Mouse (Mus musculus) megakaryocyte-erythroid progenitor cell, adult 5 weeks (primary cell): ENCODE measurements around the gene Mycbp2. TPM values are rescaled to one million over a fixed set of nuclear protein-coding genes. Genes with fewer than 3 reads are reported as not detected.

Experiments
- polyA plus RNA-seq: library from polyadenylated mRNA; stranded (reverse); fragments of >175 nt; gene quantifications from 2 replicates; pipeline ENCODE4 v1.2.3, GENCODE M21; 2012

Mycbp2 gene
- polyA plus RNA-seq, result 9.2 and 13.7 TPM in 2 replicates

DNA sequence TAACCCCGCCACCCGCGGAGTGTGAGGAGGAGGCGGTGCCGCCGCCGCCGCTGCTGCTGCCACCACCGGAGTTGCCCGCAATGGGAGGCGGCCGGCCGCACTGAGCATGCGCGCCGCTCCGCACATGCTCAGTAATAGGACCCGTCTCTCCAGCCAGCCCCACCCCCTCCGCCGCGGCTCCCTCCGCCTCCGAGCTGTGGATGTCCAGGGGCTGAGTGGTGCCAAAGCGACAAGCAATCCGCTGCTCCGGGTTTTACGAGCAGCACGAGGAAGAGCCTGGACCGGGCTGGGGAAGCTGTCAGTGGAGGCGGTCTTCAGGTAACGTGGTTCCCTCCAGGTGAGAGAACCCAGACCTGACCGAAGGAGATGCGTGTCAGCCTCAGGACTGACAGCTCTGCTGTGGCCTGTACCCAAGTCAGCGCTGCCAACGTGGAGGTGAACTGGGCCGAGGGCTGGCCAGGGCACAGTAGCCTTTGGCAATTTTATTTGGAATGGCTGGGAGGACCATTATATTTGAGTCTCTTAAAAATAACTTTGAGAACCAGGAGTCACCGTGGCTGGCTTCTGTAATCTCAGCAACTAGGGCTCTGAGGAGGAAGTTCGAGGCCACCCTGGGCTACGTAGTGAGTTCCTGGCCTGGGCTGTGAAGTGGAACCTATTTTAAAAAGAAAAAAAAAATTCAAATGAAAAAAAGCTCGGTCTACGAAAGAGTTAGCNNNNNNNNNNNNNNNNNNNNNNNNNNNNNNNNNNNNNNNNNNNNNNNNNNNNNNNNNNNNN, at the start of gene Mycbp2:
TSS of gene Mycbp2 (minus strand) at position 86 of the 777 bp plus-strand sequence.

DNA sequence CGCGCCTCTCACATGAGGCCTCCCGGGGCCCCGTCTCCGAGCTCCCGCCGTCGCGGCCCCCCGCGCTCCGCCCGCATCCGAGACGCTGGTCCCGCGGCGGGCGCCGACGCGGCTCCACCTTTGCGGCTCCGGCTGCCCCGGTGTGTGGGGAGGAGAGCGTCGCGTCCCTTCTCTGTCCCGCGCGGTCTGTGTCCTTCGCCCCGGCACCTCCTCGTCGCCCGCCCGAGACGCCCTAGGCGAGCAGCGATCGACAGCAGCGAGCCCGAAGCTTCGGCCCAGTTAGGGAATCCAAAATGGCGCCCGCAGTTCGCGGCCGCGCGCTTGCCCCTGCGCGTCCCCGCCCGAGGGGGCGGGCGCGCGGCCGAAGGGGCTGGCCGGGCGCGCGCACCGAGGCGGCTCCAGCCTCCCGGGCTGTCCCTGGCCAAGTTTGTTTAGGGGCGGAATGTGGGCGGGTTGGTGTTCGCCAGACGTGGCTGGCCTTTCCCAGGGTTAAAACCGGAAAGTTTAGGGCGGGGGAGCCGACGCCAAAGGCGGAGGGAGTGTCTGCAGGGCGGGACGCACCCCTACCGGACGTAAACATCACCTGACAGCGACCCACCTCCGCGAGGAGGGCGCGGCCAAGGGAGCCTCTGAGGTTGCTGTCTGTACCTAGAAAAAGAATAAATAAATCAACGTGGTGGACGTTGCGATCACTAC, 247.2 kb downstream of the Mycbp2 start, which contains the start of gene Fbxl3:
TSS of gene Fbxl3 (minus strand) at position 329 of the 696 bp plus-strand sequence.

DNA sequence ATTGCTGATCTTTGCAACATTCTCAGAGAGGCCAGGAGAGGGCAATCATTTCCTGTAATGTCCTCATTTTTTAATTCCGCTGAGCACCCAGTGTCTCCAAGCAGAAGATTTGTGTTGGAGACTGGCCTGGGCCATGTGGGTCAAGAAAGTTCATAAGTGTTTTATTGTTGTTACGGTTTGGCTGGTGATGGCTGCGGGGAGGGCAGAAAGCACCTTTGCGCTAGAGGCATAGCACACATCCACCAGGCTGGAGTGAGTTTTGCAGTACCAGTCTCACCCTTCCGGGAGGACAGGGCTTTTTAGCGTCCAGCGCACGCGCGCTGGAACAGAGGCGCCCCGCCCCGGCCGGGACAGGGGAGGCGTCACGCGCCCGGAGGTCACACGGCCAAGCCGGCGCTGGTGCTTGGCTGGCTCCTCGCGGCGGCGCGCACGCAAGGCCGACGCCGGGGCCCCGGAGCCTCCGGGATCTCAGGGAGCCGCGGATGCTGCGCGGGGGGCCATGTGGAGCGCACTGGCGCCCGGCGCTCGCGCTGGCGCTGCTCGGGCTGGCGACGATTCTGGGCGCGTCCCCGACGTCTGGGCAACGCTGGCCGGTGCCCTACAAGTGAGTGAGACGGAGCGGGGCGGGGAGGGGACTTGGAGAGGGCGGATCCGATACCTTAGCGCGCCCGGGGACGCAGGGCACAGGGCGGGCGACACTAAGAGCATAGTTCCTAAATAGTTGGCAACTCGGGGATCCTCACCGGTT, 276.6 kb downstream of the Mycbp2 start, which contains the start of gene Cln5:
TSS of gene Cln5 (plus strand) at position 353 of the 748 bp plus-strand sequence.

Other genes with a start within 250 kb of the Mycbp2 start
- gene Fbxl3, start 247.2 kb downstream of the Mycbp2 start, polyA plus RNA-seq, result 30.7 and 53.2 TPM in 2 replicates
- gene Scel, start 166.5 kb upstream of the Mycbp2 start, polyA plus RNA-seq, result not detected in 2 replicates